ENCODE assay signal across 8 mouse cellular contexts in the genomic region with DNA sequence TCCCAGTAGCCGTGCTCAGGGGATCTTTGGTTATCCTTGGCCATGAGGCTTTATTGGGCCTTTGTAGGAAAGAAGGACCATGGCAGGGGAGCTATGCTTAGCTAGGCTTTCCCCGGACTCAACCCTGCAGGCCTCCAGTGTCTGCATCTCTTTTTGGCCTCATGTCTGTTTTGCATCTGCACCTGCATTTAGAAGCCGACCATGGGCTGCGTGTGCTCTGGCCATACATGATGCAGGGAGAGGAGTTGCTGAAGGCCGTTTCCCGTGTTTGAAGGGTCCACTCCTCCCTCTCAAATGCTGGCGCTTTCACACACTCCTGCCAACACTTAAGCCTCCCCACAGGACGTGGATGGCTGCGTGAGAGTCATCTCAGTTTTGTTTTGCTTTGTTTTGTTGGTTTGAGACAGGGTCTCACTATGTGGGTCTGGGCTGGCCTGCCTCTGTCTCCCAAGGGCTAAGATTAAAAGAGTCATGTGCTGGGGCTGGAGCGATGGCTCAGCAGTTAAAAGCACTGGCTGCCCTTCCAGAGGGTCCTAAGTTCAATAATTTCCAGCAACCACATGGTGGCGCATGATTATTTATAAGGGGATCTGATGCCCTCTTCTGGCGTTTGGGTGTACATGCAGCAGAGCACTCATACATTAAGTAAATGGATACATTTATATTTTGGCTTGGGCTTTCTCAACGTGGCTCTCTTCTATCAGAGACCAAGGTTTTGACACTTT. TPM values are rescaled to one million over a fixed set of nuclear protein-coding genes. Genes with fewer than 3 reads are reported as not detected.
DNase-seq lines count a peak whose midpoint lies in the region; ATAC-seq and TF ChIP-seq lines count a peak whose summit lies in the region.

No protein-coding gene starts in this region.

- no peak for TF ChIP-seq EP300 in heart, postnatal 0 days (IDR thresholded peaks at IDR 0.05; ENCODE audit: low read depth)

- no peaks in the 10 kb centered on the region for H3K9me3 ChIP-seq in heart, postnatal 0 days (replicated peaks; ENCODE audit: control insufficient read depth, low read length)

- H3K4me2 ChIP-seq in heart, postnatal 0 days (ENCODE audit: low read depth, low read length), result no peak overlapping the region

- no peaks in the 10 kb centered on the region for H3K4me1 ChIP-seq in heart, postnatal 0 days (ENCODE audit: control insufficient read depth, insufficient read depth)
- no peaks in the 10 kb centered on the region for H3K4me1 ChIP-seq in lung, adult 2 months (ENCODE audit: control insufficient read depth, insufficient read depth, low read length)

- no peak for TF ChIP-seq POLR2A in lung, adult 2 months (IDR thresholded peaks at IDR 0.05; ENCODE audit: borderline replicate concordance, extremely low read depth, low read depth, low read length)

- no peaks in the 10 kb centered on the region for H3K36me3 ChIP-seq in heart, postnatal 0 days (replicated peaks; ENCODE audit: control insufficient read depth, insufficient read depth, low read length)

- no peak overlapping the region for H3K9ac ChIP-seq in heart, postnatal 0 days (replicated peaks; ENCODE audit: low read depth, low read length)

- H3K27me3 ChIP-seq in heart, postnatal 0 days (ENCODE audit: control insufficient read depth, insufficient read depth, low read length), result peaks cover 33% of the 10 kb centered on the region

- H3K4me3 ChIP-seq in heart, postnatal 0 days (ENCODE audit: low read depth, low read length), result no peak overlapping the region
- H3K4me3 ChIP-seq in lung, adult 2 months (replicated peaks; ENCODE audit: extremely low read depth, low read depth, low read length), result no peak overlapping the region

- no peak for ATAC-seq in heart, postnatal 0 days (ENCODE audit: insufficient read depth, low read depth)
- peak; percentile 64 for ATAC-seq in neutrophil, adult 5-6 weeks (ENCODE audit: extremely low read depth, insufficient number of reproducible peaks, low FRiP score, poor library complexity, severe bottlenecking)

- H3K27ac ChIP-seq in heart, postnatal 0 days (ENCODE audit: low read depth), result no peak overlapping the region

- peak; percentile 70 to 77 for DNase-seq in B cell, adult 2 months
- DNase-seq in ES-CJ7 (ENCODE audit: low read depth, low spot score), result peak; percentile 91
- peak; percentile 77 to 81 for DNase-seq in cerebellum, postnatal 14 days
- DNase-seq in heart, postnatal 0 days (ENCODE audit: low spot score), result peak; percentile 81
- DNase-seq in kidney, postnatal 14 days, result peak; percentile 80
- no peak for DNase-seq in lung, adult 2 months
- peak; percentile 69 for DNase-seq in yolk sac, embryonic 10.5 days (ENCODE audit: low spot score)

- peak; percentile 99 for TF ChIP-seq CTCF in heart, postnatal 0 days (IDR thresholded peaks at IDR 0.05; ENCODE audit: low read depth)
- TF ChIP-seq CTCF in lung, adult 2 months (IDR thresholded peaks at IDR 0.05; ENCODE audit: insufficient read depth, low read length), result peak; percentile 60

- 40% methylated on average over 13 of the region's 13 CpGs for WGBS in heart, postnatal 0 days
- WGBS in lung, adult 2 months, result 41% methylated on average over 13 of the region's 13 CpGs

RNA-seq across cellular contexts. Expression of gene Snhg11, which starts 4.1 kb away (rescaled TPM):
- total RNA-seq in heart, postnatal 0 days (2014; rRNA removed; ENCODE audit: low replicate concordance), result 0.58 and 0.76 TPM in 2 replicates
- polyA plus RNA-seq in heart, postnatal 0 days (2015; fragmentation: Nextera tagmentation; extraction: Ambion mirVana), result 0.18 and 0.71 TPM in 2 replicates
- 10.6 and 12.7 TPM in 2 replicates for polyA plus RNA-seq in lung, adult 2 months (2012; rRNA removed)
- not detected in 2 replicates for total RNA-seq in neutrophil, adult 5-6 weeks (2017)

RNA-seq across cellular contexts. Expression of gene Ralgapb, which starts 30.1 kb away (rescaled TPM):
- 22.9 and 23.8 TPM in 2 replicates for total RNA-seq in heart, postnatal 0 days (2014; rRNA removed; ENCODE audit: low replicate concordance)
- polyA plus RNA-seq in heart, postnatal 0 days (2015; fragmentation: Nextera tagmentation; extraction: Ambion mirVana), result 5.9 and 7.1 TPM in 2 replicates
- 19.4 and 27.5 TPM in 2 replicates for polyA plus RNA-seq in lung, adult 2 months (2012; rRNA removed)
- total RNA-seq in neutrophil, adult 5-6 weeks (2017), result 71.7 and 86.1 TPM in 2 replicates
